Mouse (Mus musculus): ENCODE data around the gene Haus7. TPM values are rescaled to one million over a fixed set of nuclear protein-coding genes. Genes with fewer than 3 reads are reported as not detected.
"Not testable (repeated sequence)": the region's sequence is repeated elsewhere in the genome, so short reads cannot be mapped to it uniquely, and the experiment has no call there.

The Haus7 gene
- polyA plus RNA-seq, 1 experiment from 2014 or later, result 59.9 TPM

DNA sequence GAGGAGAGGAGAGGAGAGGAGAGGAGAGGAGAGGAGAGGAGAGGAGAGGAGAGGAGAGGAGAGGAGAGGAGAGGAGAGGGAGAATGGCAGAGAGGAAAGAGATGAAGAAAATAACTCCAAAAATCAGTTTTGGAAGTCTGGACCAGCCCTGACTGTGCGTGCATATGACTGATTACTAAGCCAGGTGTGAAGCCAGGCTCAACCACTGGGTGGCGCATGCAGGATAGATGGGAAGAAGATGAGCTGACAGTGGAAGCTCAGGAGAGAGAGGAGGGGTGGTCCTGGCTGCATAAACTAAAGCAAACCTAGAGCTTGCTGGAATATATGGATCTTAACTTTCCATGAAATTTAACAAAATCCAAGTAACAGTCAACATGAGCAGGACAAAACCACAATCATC lies 6.9 kb downstream of the Haus7 start:
- Histone ChIP-seq H3K27ac (replicated peaks) (no peak overlapping the region), H3K4me3 (no peak overlapping the region), H3K36me3 (peaks cover 7% of the 10 kb centered on the region; the same call in 1 of the 2 replicates), H3K4me2 (no peak overlapping the region), H3K4me1 (replicated peaks) (no peaks in the 10 kb centered on the region), H3K9me3 (no peaks in the 10 kb centered on the region), H3K9ac (no peak overlapping the region), H3K27me3 (no peaks in the 10 kb centered on the region)
- no peak for ATAC-seq (ENCODE audit: low read depth)
- WGBS, result 26% methylated on average over 2 of the region's 2 CpGs

DNA sequence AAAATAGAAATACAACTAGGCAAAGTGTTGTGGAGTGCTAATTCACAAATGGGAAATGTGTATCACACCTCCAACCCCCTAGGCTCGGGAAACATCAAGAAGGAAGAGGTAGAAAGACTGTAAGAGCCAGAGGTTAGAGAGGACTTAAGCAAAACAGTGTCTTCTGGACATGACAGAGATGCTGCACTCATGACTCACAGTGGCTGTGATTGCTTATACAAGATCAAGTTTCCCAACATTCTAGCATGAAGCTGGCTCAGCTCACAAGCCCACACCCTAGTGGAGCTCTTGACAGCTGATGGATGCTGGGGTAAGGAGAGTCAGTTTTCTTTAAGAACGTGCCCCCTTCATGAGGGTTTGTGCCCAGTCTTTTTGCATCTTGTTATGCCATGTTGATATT lies 17.4 kb downstream of the Haus7 start:
- Histone ChIP-seq H3K4me1 (replicated peaks) (no peaks in the 10 kb centered on the region), H3K36me3 (peaks cover 19% of the 10 kb centered on the region; the same call in 1 of the 2 replicates), H3K9me3 (no peaks in the 10 kb centered on the region), H3K9ac (no peak overlapping the region), H3K4me3 (no peak overlapping the region), H3K4me2 (no peak overlapping the region), H3K27me3 (no peaks in the 10 kb centered on the region), H3K27ac (replicated peaks) (no peak overlapping the region)
- 76% methylated on average over 2 of the region's 2 CpGs for WGBS
- no peak for ATAC-seq (ENCODE audit: low read depth)

DNA sequence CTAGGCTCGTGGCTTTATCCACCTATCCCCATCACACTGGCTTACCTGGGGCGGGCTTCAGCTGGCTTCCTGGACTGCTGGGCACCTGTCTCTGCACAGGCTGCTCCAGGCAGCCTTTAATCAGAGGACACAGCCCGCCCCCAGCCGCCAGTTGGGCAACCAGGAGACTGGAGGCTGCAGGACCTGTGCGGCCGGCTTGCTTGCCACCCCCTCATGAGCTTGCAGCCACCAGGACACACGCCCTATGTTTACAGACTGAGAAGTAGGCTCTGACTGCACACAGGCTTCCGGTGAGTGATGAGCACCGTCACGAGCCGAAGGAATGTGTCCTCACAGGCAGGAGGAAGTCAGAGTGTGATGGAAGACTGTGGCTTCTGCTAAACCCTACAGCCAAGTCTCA lies 23.6 kb downstream of the Haus7 start, which contains the start of gene Trex2:
Gene Trex2 (minus strand): TSS at position 93 of the 400 bp plus-strand sequence.
- no peaks in the 10 kb centered on the region for H3K4me1 ChIP-seq (replicated peaks)
- H3K27ac ChIP-seq (replicated peaks), result no peak within 1 kb of the TSS
- H3K27me3 ChIP-seq, result no peaks in the 10 kb centered on the region
- H3K4me2 ChIP-seq, result no peak within 1 kb of the TSS
- H3K36me3 ChIP-seq, result peaks cover 11% of the 10 kb centered on the region; the same call in 1 of the 2 replicates
- H3K9ac ChIP-seq, result no peak within 1 kb of the TSS
- no peak within 1 kb of the TSS for H3K4me3 ChIP-seq
- H3K9me3 ChIP-seq, result no peaks in the 10 kb centered on the region
- WGBS, result 86% methylated on average over 11 of the region's 11 CpGs
- ATAC-seq (ENCODE audit: low read depth), result no peak

DNA sequence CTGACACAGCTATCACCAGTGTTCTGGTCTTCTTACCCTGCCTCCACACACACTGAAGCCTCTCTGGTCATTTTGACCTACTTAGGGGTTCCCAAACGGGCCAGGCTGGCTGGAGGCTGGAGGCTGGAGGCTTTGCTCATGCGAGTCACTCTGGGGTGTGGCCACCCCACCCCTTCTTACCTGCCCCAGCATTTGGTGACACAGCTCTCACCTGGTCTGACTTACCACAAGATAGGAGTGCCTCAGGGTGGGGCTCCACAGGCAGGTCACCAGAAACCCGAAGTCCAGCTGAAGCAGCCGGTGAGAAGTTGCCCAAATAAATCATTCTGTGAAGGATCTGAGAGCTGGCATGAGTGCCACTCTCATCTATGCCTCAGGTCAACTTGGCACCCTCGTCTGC lies 26.0 kb downstream of the Haus7 start:
- H3K9me3 ChIP-seq, result no peaks in the 10 kb centered on the region
- no peak overlapping the region for H3K4me3 ChIP-seq
- H3K36me3 ChIP-seq, result peaks cover 11% of the 10 kb centered on the region; the same call in 1 of the 2 replicates
- H3K27me3 ChIP-seq, result no peaks in the 10 kb centered on the region
- no peak overlapping the region for H3K27ac ChIP-seq (replicated peaks)
- H3K9ac ChIP-seq, result no peak overlapping the region
- WGBS, result 78% methylated on average over 5 of the region's 5 CpGs
- no peaks in the 10 kb centered on the region for H3K4me1 ChIP-seq (replicated peaks)
- H3K4me2 ChIP-seq, result no peak overlapping the region
- no peak for ATAC-seq (ENCODE audit: low read depth)

DNA sequence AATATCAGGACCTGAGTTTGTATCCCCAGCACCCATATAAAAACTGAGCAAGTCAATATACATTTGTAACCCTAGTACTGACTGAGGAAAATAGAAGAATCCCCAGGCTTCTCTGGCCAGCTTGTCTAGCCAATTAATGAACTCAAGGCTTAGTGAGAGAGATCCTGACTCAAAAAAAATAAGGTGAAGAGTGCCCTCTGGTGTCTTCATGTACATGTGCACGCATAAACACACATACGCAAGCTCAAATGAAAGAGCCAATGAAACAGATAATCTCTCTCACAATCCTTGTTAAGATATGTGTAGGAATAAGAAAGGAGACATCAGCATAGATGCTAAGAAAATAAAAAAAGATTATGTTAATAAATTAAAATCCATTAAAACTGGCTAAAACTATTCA lies 28.8 kb downstream of the Haus7 start:
- Histone ChIP-seq H3K27me3 (no peaks in the 10 kb centered on the region), H3K4me3 (no peak overlapping the region), H3K4me2 (no peak overlapping the region), H3K9ac (no peak overlapping the region), H3K4me1 (replicated peaks) (no peaks in the 10 kb centered on the region), H3K9me3 (no peaks in the 10 kb centered on the region), H3K36me3 (no peaks in the 10 kb centered on the region), H3K27ac (replicated peaks) (no peak overlapping the region)
- no peak for ATAC-seq (ENCODE audit: low read depth)
- 82% methylated on average over 2 of the region's 2 CpGs for WGBS

DNA sequence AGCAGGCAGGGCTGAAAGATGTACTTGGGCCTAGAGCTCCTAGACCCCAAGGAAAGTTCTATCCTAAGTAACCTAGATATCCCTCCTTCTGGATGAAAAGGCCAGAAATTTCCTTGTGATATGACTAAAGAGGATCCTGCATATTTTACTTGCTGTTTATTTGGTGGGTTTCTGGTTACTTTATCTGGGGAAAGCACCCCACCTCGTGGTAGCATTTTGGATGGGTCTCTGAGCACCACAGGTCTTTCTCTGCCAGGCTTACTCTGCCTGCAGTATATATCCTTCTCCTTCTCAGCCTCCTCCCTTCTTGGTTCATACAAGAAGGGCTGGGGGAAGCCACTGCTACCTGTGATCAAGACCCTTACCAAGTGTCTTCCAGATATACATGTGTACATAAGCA lies 46.1 kb downstream of the Haus7 start:
- H3K4me2 ChIP-seq, result no peak overlapping the region
- H3K9me3 ChIP-seq, result no peaks in the 10 kb centered on the region
- H3K4me3 ChIP-seq, result no peak overlapping the region
- 25% methylated on average over 1 of the region's 1 CpGs for WGBS
- no peaks in the 10 kb centered on the region for H3K36me3 ChIP-seq
- no peak overlapping the region for H3K9ac ChIP-seq
- H3K4me1 ChIP-seq (replicated peaks), result no peaks in the 10 kb centered on the region
- H3K27ac ChIP-seq (replicated peaks), result no peak overlapping the region
- ATAC-seq (ENCODE audit: low read depth), result no peak
- H3K27me3 ChIP-seq, result no peaks in the 10 kb centered on the region; the same call in 1 of the 2 replicates

DNA sequence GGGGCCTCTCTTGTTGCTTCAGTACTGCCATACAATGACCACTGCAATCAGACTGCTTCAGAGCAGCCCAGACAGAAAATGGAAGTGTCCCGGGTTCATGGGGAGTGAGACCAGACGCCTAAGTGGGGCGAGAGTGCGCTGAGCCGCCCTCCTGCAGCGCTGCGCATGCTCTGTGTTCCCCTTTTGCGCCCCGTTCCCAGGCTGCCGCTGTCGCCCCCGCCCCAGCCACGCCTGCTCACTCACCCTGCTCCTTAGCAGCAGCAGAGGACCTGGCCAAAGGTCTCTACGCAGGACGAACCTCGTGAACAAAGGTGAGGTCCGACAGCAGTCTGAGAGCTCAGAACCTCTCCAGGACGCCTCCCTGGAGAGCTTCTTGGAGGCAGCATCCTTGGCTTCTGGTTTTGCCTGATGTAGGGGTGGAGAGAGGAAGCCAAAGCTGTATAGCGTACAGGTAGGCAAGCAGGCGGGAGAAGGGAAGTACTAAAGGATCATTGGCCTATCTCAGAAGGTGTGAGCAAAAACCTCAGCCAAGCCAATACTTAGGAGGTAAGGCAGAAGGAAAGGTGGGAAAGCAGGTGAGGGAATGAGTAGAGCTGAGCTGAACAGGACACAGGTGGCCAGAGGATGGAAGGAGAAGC lies 47.8 kb downstream of the Haus7 start, which contains the start of gene Zfp92:
Gene Zfp92 (plus strand): TSS at position 217 of the 638 bp plus-strand sequence.
- Histone ChIP-seq H3K36me3 (no peaks in the 10 kb centered on the region), H3K27ac (replicated peaks) (no peak within 1 kb of the TSS), H3K9me3 (no peaks in the 10 kb centered on the region), H3K4me3 (peak within 1 kb of the TSS; percentile 34), H3K4me1 (replicated peaks) (no peaks in the 10 kb centered on the region), H3K27me3 (no peaks in the 10 kb centered on the region; the same call in 1 of the 2 replicates), H3K4me2 (peak within 1 kb of the TSS; percentile 54), H3K9ac (peak within 1 kb of the TSS; percentile 17; the same call in 1 of the 2 replicates)
- ATAC-seq (ENCODE audit: low read depth), result no peak
- 19% methylated on average over 20 of the region's 20 CpGs for WGBS

DNA sequence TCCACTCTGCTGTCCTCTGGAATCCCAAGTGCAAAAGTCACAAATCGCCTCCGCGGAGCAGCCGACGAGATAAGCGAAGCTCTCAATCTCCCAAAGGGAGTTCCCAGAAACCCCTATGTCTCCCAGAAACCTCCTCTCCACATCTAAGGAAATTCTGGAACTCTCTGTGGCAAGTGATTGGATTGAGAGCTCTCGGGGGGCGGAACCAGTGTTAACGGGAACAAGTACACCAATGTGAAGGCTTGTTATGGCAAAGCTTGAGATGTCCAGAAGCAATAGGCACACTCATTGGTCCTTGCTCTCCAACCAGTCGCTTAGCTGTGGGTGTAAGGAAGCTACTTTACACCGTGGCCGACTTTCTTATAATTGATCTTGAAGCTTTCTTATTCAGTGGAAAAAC lies 57.2 kb downstream of the Haus7 start:
- no peaks in the 10 kb centered on the region for H3K36me3 ChIP-seq
- WGBS, result 92% methylated on average over 12 of the region's 12 CpGs
- H3K4me1 ChIP-seq (replicated peaks), result no peaks in the 10 kb centered on the region
- H3K27me3 ChIP-seq, result no peaks in the 10 kb centered on the region
- H3K9me3 ChIP-seq, result no peaks in the 10 kb centered on the region
- no peak overlapping the region for H3K4me3 ChIP-seq
- H3K27ac ChIP-seq (replicated peaks), result no peak overlapping the region
- ATAC-seq (ENCODE audit: low read depth), result no peak
- no peak overlapping the region for H3K9ac ChIP-seq
- no peak overlapping the region for H3K4me2 ChIP-seq

DNA sequence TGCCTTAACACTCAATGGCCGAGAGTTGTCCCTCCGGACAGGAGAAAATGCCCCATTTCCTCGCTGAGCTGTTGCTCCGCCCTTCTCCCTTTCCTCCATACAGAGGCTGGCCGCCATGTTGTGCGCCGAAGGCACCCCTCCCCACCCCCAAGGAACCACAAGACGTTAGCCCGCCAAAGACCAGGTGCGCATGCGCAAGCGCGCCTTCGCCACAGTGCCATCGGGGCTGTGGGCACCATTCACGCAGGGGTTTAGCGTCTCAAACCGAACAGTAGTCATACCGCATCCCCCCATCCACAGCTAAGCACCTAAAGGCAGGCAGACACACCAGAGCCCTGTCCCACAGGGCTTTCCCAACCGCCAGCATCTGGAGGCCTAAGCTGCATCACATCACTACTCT lies 57.9 kb downstream of the Haus7 start:
- no peak for ATAC-seq (ENCODE audit: low read depth)
- Histone ChIP-seq H3K9ac (no peak overlapping the region), H3K4me3 (no peak overlapping the region), H3K9me3 (no peaks in the 10 kb centered on the region), H3K4me2 (no peak overlapping the region), H3K27ac (replicated peaks) (no peak overlapping the region), H3K36me3 (no peaks in the 10 kb centered on the region), H3K4me1 (replicated peaks) (no peaks in the 10 kb centered on the region), H3K27me3 (no peaks in the 10 kb centered on the region)
- WGBS, result 86% methylated on average over 20 of the region's 20 CpGs

DNA sequence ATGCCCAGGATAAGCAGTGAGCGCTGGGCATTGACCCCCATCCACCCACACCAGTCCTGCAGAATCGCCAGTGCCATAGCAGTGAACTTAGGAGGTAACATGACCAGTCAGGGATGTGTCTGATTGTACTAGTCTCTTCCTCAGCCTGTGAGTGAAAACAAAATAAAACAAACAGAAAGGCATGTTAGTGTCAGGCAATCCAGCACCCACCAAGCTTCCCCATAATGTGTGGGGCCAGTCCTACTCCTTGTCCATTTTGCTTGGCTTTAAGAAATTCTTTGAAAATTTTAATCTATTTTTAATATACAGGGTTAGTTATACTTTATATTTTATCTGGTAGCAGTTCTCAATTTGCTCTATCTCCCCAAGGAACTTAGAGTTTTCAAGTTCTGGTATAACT lies 60.2 kb downstream of the Haus7 start, which contains the start of gene Gm18336:
Gene Gm18336 (minus strand): TSS at position 101 of the 400 bp plus-strand sequence.
- not testable (repeated sequence) for H3K9ac ChIP-seq; H3K9me3 ChIP-seq; H3K27ac ChIP-seq (replicated peaks); H3K4me2 ChIP-seq; H3K4me1 ChIP-seq (replicated peaks); H3K36me3 ChIP-seq; H3K4me3 ChIP-seq; H3K27me3 ChIP-seq; ATAC-seq (ENCODE audit: low read depth)
- WGBS, result 69% methylated on average over 2 of the region's 2 CpGs

DNA sequence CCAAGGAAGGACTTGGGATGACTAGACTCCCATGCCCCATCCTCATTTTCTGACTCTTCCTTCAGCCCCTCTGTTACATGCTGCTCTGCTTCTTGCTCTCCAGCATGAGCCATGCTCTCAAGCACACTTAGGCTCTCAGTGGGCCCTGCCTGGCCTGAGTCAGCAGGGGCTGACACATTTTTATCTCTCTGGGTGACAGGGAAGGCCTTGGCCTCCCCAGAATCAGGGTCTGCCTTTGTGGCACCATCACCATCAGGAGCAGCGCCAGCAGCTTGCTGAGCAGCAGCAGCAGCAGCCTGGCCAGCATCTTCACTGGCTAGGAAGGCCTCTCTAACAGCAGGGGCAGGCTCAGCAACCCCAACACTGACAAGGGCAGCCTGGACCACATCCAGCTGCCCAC lies 62.4 kb downstream of the Haus7 start:
- no peak for ATAC-seq (ENCODE audit: low read depth)
- Histone ChIP-seq H3K9me3 (no peaks in the 10 kb centered on the region), H3K9ac (no peak overlapping the region), H3K27me3 (no peaks in the 10 kb centered on the region), H3K4me2 (no peak overlapping the region), H3K4me1 (replicated peaks) (no peaks in the 10 kb centered on the region), H3K27ac (replicated peaks) (no peak overlapping the region), H3K4me3 (no peak overlapping the region), H3K36me3 (no peaks in the 10 kb centered on the region)
- WGBS, result 100% methylated on average over 1 of the region's 1 CpGs

DNA sequence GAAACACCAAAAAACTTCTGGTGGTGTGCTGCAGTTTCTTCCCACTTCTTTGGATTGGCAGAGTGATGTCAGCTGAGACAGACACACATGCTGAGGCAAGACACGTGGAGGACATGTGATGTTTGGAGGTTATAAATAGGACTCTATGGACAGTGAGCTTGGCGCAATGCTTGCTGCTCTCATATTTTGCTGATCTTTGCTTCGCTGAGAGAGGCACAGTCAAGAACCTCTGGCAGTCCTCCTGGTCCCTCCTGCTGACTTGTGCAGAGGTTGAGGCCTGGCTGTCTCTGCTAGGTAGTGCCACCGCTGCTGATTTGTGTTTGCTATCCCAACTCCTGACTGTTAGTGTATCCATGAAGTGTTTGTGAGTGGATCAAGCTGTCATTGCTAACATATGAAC lies 67.4 kb downstream of the Haus7 start:
- Histone ChIP-seq H3K4me3 (no peak overlapping the region), H3K27me3 (no peaks in the 10 kb centered on the region), H3K9me3 (no peaks in the 10 kb centered on the region), H3K4me1 (replicated peaks) (no peaks in the 10 kb centered on the region), H3K9ac (no peak overlapping the region), H3K27ac (replicated peaks) (no peak overlapping the region), H3K4me2 (no peak overlapping the region), H3K36me3 (no peaks in the 10 kb centered on the region)
- 87% methylated on average over 4 of the region's 4 CpGs for WGBS
- ATAC-seq (ENCODE audit: low read depth), result no peak

All from neural tube, embryonic 13.5 days (tissue).